Comparison of ENCODE assay signal across 8 mouse cellular contexts in the genomic region with DNA sequence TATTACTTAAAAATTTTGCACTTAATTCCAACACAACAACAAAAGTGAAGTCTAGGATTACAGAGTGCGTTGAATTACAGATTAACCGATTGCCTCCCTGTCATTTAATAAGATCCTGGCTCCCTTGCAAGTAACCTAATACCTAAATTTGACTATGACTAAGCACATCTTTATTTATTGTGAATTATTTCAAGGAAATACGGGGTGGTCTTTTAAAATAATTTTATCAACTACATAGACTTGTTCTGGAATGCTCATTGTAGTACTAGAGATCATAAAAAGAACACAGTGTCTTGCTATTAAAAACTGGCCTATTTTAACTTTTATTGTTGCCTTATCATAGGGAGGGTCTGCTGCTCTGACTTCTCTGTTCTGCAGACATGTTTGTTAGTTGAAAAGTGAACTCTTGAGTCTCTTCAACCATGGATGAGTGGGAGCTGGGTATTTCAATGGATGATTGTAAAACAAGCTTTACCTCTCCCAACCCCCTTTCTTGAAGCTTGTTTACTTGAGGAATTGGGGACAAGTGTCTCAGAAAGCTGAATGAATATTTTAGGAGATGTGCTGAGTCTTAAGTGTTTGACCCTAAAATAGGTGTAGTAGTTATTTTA. TPM values are rescaled to one million over a fixed set of nuclear protein-coding genes. Genes with fewer than 3 reads are reported as not detected.
DNase-seq lines count a peak whose midpoint lies in the region; ATAC-seq and TF ChIP-seq lines count a peak whose summit lies in the region.

No protein-coding gene starts in this region.

- H3K4me3 ChIP-seq in left cerebral cortex, adult 2 months, result peak overlapping the region; percentile 88
- H3K4me3 ChIP-seq in embryonic facial prominence, embryonic 12.5 days, result peak overlapping the region; percentile 100
- peak overlapping the region; percentile 99 for H3K4me3 ChIP-seq in intestine, embryonic 16.5 days (ENCODE audit: low read length)
- H3K4me3 ChIP-seq in neural tube, embryonic 13.5 days, result peak overlapping the region; percentile 98
- no peak overlapping the region for H3K4me3 ChIP-seq in thymus, adult 2 months (ENCODE audit: control insufficient read depth, insufficient read depth, low read length)

- ATAC-seq in embryonic facial prominence, embryonic 12.5 days (ENCODE audit: insufficient number of reproducible peaks, insufficient read depth, low FRiP score, low TSS enrichment), result no peak
- ATAC-seq in intestine, embryonic 16.5 days, result no peak
- no peak for ATAC-seq in neural tube, embryonic 13.5 days (ENCODE audit: low read depth)
- ATAC-seq in inflammation-experienced regulatory T-cells, adult 6 months, result no peak

- H3K9me3 ChIP-seq in embryonic facial prominence, embryonic 12.5 days, result no peaks in the 10 kb centered on the region
- H3K9me3 ChIP-seq in intestine, embryonic 16.5 days (ENCODE audit: control insufficient read depth, low read length), result no peaks in the 10 kb centered on the region
- no peaks in the 10 kb centered on the region for H3K9me3 ChIP-seq in neural tube, embryonic 13.5 days

- H3K4me2 ChIP-seq in embryonic facial prominence, embryonic 12.5 days (replicated peaks), result peak overlapping the region; percentile 60
- peak overlapping the region; percentile 71 for H3K4me2 ChIP-seq in intestine, embryonic 16.5 days (ENCODE audit: low read depth, low read length)
- H3K4me2 ChIP-seq in neural tube, embryonic 13.5 days, result peak overlapping the region; percentile 90

- no peak for DNase-seq in left cerebral cortex, adult 2 months (ENCODE audit: extremely low spot score in 1 of 2, low spot score in 2 of 2)
- no peak for DNase-seq in left cerebral cortex, postnatal 10 days (ENCODE audit: extremely low spot score in 1 of 2, low spot score in 2 of 2)
- no peak for DNase-seq in B cell, adult 2 months
- DNase-seq in thymus, adult 2 months, result no peak

- 16% methylated on average over 3 of the region's 3 CpGs for WGBS in embryonic facial prominence, embryonic 12.5 days
- 20% methylated on average over 3 of the region's 3 CpGs for WGBS in intestine, embryonic 16.5 days
- WGBS in neural tube, embryonic 13.5 days, result 50% methylated on average over 3 of the region's 3 CpGs
- WGBS in thymus, adult 2 months, result 7% methylated on average over 3 of the region's 3 CpGs

- no peaks in the 10 kb centered on the region for H3K27me3 ChIP-seq in embryonic facial prominence, embryonic 12.5 days
- H3K27me3 ChIP-seq in intestine, embryonic 16.5 days (replicated peaks; ENCODE audit: control insufficient read depth, insufficient read depth, low read length), result no peaks in the 10 kb centered on the region
- H3K27me3 ChIP-seq in neural tube, embryonic 13.5 days, result no peaks in the 10 kb centered on the region
- no peaks in the 10 kb centered on the region for H3K27me3 ChIP-seq in thymus, adult 2 months (ENCODE audit: control insufficient read depth, insufficient read depth, low read length)

- TF ChIP-seq POLR2A in thymus, adult 2 months (IDR thresholded peaks at IDR 0.05; ENCODE audit: control insufficient read depth, extremely low read depth, insufficient read depth, low read length, poor library complexity), result no peak

- peak overlapping the region; percentile 99 for H3K9ac ChIP-seq in embryonic facial prominence, embryonic 12.5 days
- peak overlapping the region; percentile 32; the same call in 1 of the 2 replicates for H3K9ac ChIP-seq in intestine, embryonic 16.5 days (ENCODE audit: low read depth, low read length)
- H3K9ac ChIP-seq in neural tube, embryonic 13.5 days, result peak overlapping the region; percentile 98

- no peak for TF ChIP-seq CTCF in left cerebral cortex, adult 2 months (IDR thresholded peaks at IDR 0.05)
- no peak for TF ChIP-seq CTCF in thymus, adult 2 months (IDR thresholded peaks at IDR 0.05; ENCODE audit: borderline replicate concordance, control insufficient read depth, extremely low read depth, insufficient read depth, low read length, poor library complexity)

- H3K4me1 ChIP-seq in embryonic facial prominence, embryonic 12.5 days, result peaks cover 12% of the 10 kb centered on the region
- H3K4me1 ChIP-seq in intestine, embryonic 16.5 days (ENCODE audit: control insufficient read depth, insufficient read depth, low read length), result peaks cover 20% of the 10 kb centered on the region; the same call in 1 of the 2 replicates
- H3K4me1 ChIP-seq in neural tube, embryonic 13.5 days (replicated peaks), result peaks cover 32% of the 10 kb centered on the region
- peaks cover 7% of the 10 kb centered on the region; the same call in 1 of the 2 replicates for H3K4me1 ChIP-seq in thymus, adult 2 months (replicated peaks; ENCODE audit: control insufficient read depth, insufficient read depth, low read length)

- peaks cover 23% of the 10 kb centered on the region for H3K36me3 ChIP-seq in embryonic facial prominence, embryonic 12.5 days
- no peaks in the 10 kb centered on the region for H3K36me3 ChIP-seq in intestine, embryonic 16.5 days (ENCODE audit: control insufficient read depth, insufficient read depth, low read length)
- H3K36me3 ChIP-seq in neural tube, embryonic 13.5 days, result peaks cover 21% of the 10 kb centered on the region
- H3K36me3 ChIP-seq in thymus, adult 2 months (ENCODE audit: control insufficient read depth, insufficient read depth, low read length), result peaks cover 14% of the 10 kb centered on the region

- no peak overlapping the region for H3K27ac ChIP-seq in left cerebral cortex, adult 2 months
- no peak overlapping the region for H3K27ac ChIP-seq in embryonic facial prominence, embryonic 12.5 days
- H3K27ac ChIP-seq in intestine, embryonic 16.5 days (ENCODE audit: low read length), result no peak overlapping the region
- H3K27ac ChIP-seq in neural tube, embryonic 13.5 days (replicated peaks), result no peak overlapping the region
- H3K27ac ChIP-seq in thymus, adult 2 months (ENCODE audit: control insufficient read depth, insufficient read depth, low read length), result no peak overlapping the region

- intact Hi-C loops in left cerebral cortex, adult 2 months (cut with DNase I), result loop anchor here (5.0 kb wide), 1 partner anchor 546 kb away; the partner anchor contains the start of gene 0610009B22Rik
- intact Hi-C loops in left cerebral cortex, postnatal 10 days (cut with DNase I), result no loop called here

RNA-seq across cellular contexts. Expression of gene Skp1a, which starts 1.4 kb away (rescaled TPM):
- 100 to 1,000 TPM; 436 to 471 TPM for total RNA-seq in left cerebral cortex, adult 2 months (2021)
- total RNA-seq in left cerebral cortex, postnatal 10 days (2021), result 100 to 1,000 TPM; 499 to 514 TPM
- 937 and 939 TPM in 2 replicates for polyA plus RNA-seq in embryonic facial prominence, embryonic 12.5 days (2016; fragmentation: Nextera tagmentation; extraction: Ambion mirVana)
- 708 and 723 TPM in 2 replicates for polyA plus RNA-seq in intestine, embryonic 16.5 days (2015; fragmentation: Nextera tagmentation; extraction: Ambion mirVana)
- 1,170 and 1,204 TPM in 2 replicates for polyA plus RNA-seq in neural tube, embryonic 13.5 days (2015; fragmentation: Nextera tagmentation; extraction: Ambion mirVana)
- 35.1 and 35.9 TPM in 2 replicates for polyA plus RNA-seq in thymus, adult 2 months (2012; rRNA removed)
- polyA plus RNA-seq in inflammation-experienced regulatory T-cells, adult 6 months (2017; shearing (Covaris generic)), result 100 to 1,000 TPM; 274 to 332 (median 300) TPM

RNA-seq across cellular contexts. Expression of gene Olfr1371, which starts 19.4 kb away (rescaled TPM):
- total RNA-seq in left cerebral cortex, adult 2 months (2021), result not detected
- not detected for total RNA-seq in left cerebral cortex, postnatal 10 days (2021)
- not detected in 2 replicates for polyA plus RNA-seq in embryonic facial prominence, embryonic 12.5 days (2016; fragmentation: Nextera tagmentation; extraction: Ambion mirVana)
- polyA plus RNA-seq in intestine, embryonic 16.5 days (2015; fragmentation: Nextera tagmentation; extraction: Ambion mirVana), result not detected in 2 replicates
- not detected in 2 replicates for polyA plus RNA-seq in neural tube, embryonic 13.5 days (2015; fragmentation: Nextera tagmentation; extraction: Ambion mirVana)
- polyA plus RNA-seq in thymus, adult 2 months (2012; rRNA removed), result 0.15 TPM in 1 of 2 replicates, not detected in the other
- polyA plus RNA-seq in inflammation-experienced regulatory T-cells, adult 6 months (2017; shearing (Covaris generic)), result not detected

RNA-seq across cellular contexts. Expression of gene Tcf7, which starts 49.7 kb away (rescaled TPM):
- total RNA-seq in left cerebral cortex, adult 2 months (2021), result 1 to 10 TPM; 3.8 to 5.0 TPM
- total RNA-seq in left cerebral cortex, postnatal 10 days (2021), result 1 to 10 TPM; 6.0 to 6.7 TPM
- polyA plus RNA-seq in embryonic facial prominence, embryonic 12.5 days (2016; fragmentation: Nextera tagmentation; extraction: Ambion mirVana), result 6.9 and 8.8 TPM in 2 replicates
- polyA plus RNA-seq in intestine, embryonic 16.5 days (2015; fragmentation: Nextera tagmentation; extraction: Ambion mirVana), result 2.9 and 3.4 TPM in 2 replicates
- 5.9 TPM in 2 replicates for polyA plus RNA-seq in neural tube, embryonic 13.5 days (2015; fragmentation: Nextera tagmentation; extraction: Ambion mirVana)
- polyA plus RNA-seq in thymus, adult 2 months (2012; rRNA removed), result 2,910 and 3,273 TPM in 2 replicates
- 100 to 1,000 TPM; 144 to 447 (median 399) TPM for polyA plus RNA-seq in inflammation-experienced regulatory T-cells, adult 6 months (2017; shearing (Covaris generic))

Comparison
In these comparisons a context has a peak if more than half of its experiments do, and no peak if none do; other contexts are left out.
1. H3K9ac ChIP-seq: peak in every context shown above with its lines; median percentile 99 in embryonic facial prominence, embryonic 12.5 days; 98 in neural tube, embryonic 13.5 days; 32 in intestine, embryonic 16.5 days.
2. RNA of gene Tcf7, which starts 49.7 kb away (polyA plus RNA-seq): 2,910 to 3,273 TPM in thymus, adult 2 months and 144 to 447 TPM in inflammation-experienced regulatory T-cells, adult 6 months; 6.9 to 8.8 TPM in embryonic facial prominence, embryonic 12.5 days, 5.9 TPM in neural tube, embryonic 13.5 days and 2.9 to 3.4 TPM in intestine, embryonic 16.5 days; every median in the first group is over 10 times any median in the second.
3. Peak in every context shown above with its lines, with median percentiles within 50 percentile points of each other: H3K4me2 ChIP-seq.